Mouse (Mus musculus): ENCODE results near the gene Foxe1. TPM values are rescaled to one million over a fixed set of nuclear protein-coding genes. Genes with fewer than 3 reads are reported as not detected.

Foxe1 gene
- total RNA-seq, 2 experiments from 2014 or later = not detected

- DNase-seq = no peak
Measured at GRCm38 (mm10) chr4:46347580-46348515, 4.4 kb downstream of the Foxe1 start.

- DNase-seq = no peak
Measured at GRCm38 (mm10) chr4:46348897-46349296, 5.5 kb downstream of the Foxe1 start.

DNA sequence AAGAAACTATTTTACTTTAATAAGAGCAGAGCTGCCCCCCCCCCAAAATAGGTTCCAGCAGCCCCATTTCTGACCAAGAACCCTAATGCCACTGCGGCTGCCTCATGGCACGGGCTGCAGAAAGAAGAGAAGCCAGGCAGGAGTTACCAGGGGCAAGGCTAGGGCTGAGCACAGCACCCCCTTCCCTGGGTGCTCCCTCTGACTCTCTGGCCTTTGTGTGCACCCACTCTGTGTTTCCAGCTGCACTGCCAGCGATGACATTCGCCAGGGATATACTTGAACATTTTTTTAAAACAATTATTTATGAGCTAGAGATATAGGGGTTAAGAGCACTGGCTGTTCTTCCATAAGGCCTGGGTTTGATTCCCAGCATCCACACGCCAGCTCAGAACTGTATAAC lies 6.1 kb downstream of the Foxe1 start:
- DNase-seq = no peak

DNA sequence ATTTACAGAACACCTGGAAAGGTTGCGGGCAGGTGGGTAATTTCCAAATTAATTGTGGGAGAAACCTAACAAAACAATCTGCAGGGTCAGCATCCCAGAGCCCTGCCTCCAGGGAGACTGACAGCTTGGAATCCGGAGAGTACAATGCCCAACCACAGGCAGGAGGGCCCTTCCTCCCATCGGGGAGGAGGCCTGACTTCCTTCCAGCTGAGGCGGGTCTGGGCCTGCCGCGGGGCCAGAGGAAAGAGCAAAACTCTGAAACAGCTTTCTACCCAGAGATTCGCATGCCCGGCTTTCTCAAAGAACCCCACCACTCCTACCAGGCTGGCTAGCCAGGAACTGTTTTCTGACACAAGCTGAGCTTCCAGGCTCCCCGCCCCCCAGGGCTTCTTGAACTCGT lies 9.6 kb downstream of the Foxe1 start:
- DNase-seq = no peak

- DNase-seq = peak; percentile 78
Measured at GRCm38 (mm10) chr4:46356351-46357133, 13.1 kb downstream of the Foxe1 start.

DNA sequence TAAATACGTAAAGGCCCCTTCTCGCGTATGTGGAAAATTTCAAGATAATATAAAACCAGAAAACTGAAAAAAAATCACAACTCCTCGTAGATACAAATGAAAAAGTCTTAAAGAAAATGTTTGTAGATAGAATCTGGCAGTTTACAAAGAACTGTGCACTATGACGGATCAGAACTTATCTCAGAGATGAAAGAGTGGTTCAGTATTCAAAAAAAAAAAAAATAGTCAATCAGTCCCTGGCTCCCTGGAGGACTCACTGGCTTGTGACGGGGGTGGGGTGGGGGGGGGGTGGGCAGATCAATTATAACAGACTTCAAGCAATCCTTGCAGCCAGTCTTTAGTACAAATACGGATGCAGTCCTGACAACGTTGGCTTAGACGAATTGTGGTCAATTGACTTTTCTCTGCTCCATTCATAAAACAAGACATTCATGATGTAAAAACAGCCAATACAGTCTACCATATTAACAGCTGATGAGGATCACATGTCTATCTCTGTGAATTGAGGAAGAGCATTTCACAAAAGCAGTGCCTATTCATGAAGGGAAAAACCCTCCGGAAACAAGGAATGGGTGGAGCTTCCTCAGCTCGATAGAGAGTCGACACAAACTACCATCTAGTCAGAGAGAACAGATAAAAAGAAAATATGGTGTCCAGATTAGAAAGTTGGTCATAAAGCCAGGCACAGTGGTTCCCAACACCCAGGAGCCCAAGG lies 16.3 kb downstream of the Foxe1 start:
- DNase-seq = no peak

GRCm38 (mm10) chr4:46361258-46361657 lies 17.8 kb downstream of the Foxe1 start:
- DNase-seq = no peak

DNA sequence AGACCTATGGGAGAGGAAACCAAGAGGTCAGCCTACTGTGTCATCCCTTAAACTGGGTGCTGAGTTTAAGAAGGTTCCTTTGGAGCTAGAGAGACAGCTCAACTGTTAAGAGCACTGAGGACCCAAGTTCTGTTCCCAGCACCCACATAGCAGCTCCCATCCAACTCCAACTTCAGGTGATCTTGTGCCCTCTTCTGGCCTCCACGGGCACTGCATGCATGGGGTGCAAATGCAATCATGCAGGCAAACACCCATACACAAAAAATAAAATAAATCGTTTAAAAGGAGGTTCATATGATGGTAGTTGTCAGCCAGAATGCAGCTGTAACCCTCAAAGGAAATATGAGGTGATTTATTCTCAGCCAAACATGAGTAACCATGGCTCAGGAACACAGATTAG lies 21.0 kb downstream of the Foxe1 start:
- DNase-seq = no peak

DNA sequence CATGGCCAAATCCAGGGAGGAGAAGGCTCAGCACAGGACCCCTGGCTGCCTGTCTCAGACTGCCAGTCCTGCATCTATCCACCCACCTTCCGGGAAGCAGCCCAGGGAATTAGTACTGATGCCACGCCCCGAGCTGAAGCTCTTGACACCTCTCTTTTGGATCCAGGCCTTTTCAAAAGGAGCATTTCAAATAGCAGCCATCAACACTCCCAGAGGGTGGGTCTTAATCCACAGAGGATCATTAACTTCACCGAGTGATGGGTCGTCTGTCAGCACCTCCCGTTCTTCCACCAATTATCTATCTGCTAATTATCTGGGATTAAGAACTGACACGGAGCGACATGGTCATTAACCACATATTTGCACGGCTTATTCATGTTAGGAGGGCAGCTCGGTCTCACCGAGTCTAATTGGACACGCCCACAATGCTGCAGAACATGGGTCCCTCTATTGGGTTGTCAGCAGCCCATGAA lies 24.1 kb downstream of the Foxe1 start:
- DNase-seq = no peak

- DNase-seq = no peak
Measured at GRCm38 (mm10) chr4:46369070-46369469, 25.7 kb downstream of the Foxe1 start.

- no peak for DNase-seq
Measured at GRCm38 (mm10) chr4:46370406-46370805, 27.0 kb downstream of the Foxe1 start.

DNA sequence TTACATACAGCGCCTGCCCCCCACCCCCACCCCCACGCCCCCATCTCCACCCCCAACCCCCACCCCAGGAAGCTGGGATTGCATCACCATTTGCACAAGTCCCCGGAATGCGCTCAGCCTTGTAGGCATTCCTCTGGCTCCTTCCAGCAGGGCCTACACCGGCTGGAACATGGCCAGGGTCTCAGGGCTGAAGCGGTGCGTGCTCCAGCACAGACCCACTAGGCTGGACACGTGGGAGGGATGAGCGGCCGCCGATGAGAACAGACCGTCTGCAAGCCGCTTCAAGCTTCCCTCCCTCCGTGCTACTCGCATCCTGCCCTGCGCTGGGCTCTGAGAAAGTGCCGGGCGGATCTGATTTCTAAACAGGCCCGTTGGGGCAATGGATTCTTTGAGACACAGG lies 27.6 kb downstream of the Foxe1 start:
- peak; percentile 76 for DNase-seq

DNA sequence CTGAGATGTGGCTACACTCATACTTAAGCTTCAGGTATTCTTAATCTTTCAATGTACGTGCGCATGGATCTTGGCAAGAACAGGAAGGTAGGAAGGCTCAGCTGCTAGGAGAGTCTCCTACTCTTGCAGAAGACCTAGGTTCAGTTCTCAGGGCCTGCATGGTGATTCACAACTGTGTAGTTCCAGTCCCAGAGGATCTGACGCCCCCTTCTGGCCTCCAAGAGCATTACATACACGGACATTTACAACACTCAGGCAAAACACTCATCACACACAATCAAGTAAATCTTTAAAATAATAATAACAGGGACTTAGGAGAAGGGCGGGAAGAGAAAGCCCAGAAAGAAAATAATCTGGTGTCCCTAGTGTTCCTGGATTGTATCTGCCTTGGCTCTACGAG lies 31.0 kb downstream of the Foxe1 start:
- DNase-seq = no peak

GRCm38 (mm10) chr4:46374869-46375368 lies 31.5 kb downstream of the Foxe1 start:
- peak; percentile 78 for DNase-seq

DNA sequence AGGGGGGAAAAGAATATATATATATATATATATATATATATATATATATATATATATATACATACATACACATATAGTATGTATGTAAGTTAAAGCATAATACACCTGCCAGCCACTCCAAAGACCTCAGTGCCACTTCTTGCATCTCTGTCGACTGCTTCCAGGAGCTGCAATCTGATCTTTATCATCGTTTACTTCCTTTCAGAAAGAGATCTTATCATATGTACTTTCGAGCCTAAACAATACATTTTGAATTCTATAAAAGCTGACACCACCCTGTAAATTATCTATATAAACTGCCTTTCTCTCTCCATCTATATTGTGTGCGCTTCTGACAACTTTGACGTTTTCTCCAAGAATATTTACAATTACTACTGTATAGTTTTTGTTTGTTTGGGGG lies 45.1 kb downstream of the Foxe1 start:
- DNase-seq = no peak

- peak; percentile 96 for DNase-seq
Measured at GRCm38 (mm10) chr4:46389013-46389611, 45.7 kb downstream of the Foxe1 start, which contains the start of gene Trmo. Trmo (minus strand) TSS chr4:46389437.

GRCm38 (mm10) chr4:46389612-46390341 lies 46.4 kb downstream of the Foxe1 start:
- no peak for DNase-seq

DNA sequence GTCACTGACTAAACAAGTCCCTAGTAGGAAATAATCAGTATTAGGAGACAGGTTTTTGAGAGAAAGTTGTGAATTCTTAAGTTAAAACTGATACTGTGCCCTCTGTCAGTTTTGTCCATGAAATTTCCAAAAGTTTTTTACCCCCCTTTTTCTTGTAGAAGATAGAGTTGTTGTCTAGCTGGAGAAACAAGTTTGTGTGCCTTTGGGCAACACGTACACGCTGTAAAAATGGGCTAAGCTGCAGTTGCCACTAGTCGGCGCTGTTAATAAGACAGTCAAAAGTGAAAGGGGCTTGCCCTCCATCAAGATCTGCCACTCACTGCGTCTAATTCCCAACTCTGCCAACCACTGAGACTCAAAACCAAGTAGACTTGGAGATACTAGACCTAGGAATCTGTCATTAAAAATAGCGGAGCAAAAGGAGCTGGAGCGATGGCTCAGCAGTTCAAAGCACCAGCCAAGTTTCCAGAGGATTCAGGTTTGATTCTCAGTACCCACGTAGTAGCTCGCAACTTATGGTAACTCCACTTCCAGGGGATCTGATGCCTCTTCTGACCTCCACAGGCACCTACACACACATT lies 47.1 kb downstream of the Foxe1 start:
- peak; percentile 76 for DNase-seq

DNA sequence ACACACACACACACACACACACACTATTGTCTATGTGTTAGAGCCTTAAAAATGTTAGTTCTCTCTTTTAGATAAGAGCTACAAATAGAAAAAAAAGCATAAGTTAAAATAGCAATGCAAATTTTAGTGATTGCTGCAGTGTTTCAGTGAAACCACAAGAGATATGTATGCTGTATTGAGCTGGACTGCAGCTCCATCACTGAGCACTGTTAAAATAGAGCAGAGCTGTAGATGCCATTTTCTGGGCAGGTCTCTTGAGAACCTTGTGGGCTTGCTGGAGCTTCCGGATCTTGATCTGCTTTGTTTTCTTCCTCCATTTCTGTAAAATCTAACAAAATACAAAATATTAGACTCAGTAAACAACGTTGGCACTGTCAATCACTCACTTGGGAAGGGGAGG lies 51.0 kb downstream of the Foxe1 start:
- DNase-seq = no peak

DNA sequence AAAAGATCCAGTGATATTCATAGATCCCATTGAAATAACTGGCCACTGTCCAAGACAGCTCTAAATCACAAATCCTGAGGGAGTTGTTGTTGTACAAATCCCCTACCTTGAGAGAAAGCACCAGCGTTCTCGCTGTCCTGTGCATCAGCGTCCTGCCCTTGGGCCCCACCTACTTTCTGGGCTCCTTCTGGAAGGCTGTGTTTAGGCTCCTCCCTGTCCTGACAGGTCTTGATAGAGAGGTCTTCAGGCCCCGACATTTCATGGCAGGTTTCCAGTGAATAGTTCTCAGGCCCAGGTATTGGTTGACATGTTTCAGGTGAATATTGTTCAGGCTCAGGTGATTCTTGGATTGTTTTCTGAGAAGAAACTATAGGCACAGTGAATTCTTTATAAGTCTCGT lies 52.3 kb downstream of the Foxe1 start:
- DNase-seq = no peak
